Mouse (Mus musculus) right cerebral cortex, postnatal 14 days (tissue): ENCODE measurements around the gene Gm10488.
"Not testable (repeated sequence)": the region's sequence is repeated elsewhere in the genome, so short reads cannot be mapped to it uniquely, and the experiment has no call there.

ENCODE experiments used
- DNase-seq: peaks from one replicate; pipeline ENCODE4 v3.0.0; 2022

Gm10488 gene

DNA sequence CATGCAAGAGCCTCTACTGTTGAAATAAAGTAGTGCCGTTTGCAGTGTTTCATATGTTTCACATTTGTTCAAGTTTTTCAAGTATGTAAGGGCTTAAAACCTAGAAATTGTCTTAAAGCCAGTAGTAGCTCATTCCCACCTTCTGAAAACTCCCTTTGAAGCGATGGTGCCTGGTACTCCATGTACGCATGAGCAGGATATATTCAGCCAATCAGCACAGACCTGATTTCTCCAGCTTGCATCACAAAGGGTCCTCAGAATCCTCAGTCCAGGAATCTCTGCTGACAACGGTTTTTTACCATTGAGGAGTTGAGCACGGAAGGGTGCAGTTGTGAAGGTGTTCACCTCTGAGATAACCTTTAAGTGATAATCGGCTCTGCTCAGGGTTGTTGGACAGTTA is at the start of gene Gm10488:
Gene Gm10488 (plus strand): TSS at position 301 of the 400 bp plus-strand sequence.
- not testable (repeated sequence) for DNase-seq
